Comparison of ENCODE assay signal across 32 mouse cellular contexts in the genomic region with DNA sequence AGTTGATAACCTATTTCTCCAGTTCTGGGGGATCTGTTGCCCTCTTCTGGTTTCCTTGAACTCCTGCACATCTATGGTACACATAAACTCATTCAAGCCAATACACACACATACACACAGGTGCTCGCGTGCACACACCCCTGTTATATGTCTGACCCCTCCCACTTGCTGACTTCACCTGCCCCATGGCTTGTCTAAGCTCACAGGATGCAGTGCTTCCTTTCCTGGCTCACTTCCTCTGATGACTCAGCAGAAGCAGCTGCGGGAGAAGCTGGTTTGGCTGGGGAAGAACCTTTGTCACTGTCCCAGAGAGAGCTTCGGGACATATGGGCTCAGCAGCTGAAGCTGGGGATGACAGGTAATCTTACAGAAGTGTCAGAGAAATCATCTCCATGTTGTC. TPM values are rescaled to one million over a fixed set of nuclear protein-coding genes. Genes with fewer than 3 reads are reported as not detected.
DNase-seq lines count a peak whose midpoint lies in the region; ATAC-seq and TF ChIP-seq lines count a peak whose summit lies in the region.
"Had no signal": no experiment of that assay in that cellular context is flagged by ENCODE, and none has a peak within 500 bp of the region (broad histone marks: within the 10 kb centered on the region; RNA-seq: fewer than 3 reads in every experiment).

No protein-coding gene starts in this region.

- H3K79me2 ChIP-seq in MEL (ENCODE audit: control insufficient read depth, insufficient read depth, low read length, poor library complexity) = no peaks in the 10 kb centered on the region

- H3K4me3 ChIP-seq in MEL (ENCODE audit: control insufficient read depth in 1 of 2, insufficient read depth in 1 of 2, low read depth in 2 of 2, low read length in 2 of 2) = no peak overlapping the region
- no peak overlapping the region for H3K4me3 ChIP-seq in neural tube, embryonic 15.5 days (replicated peaks)
- H3K4me3 ChIP-seq: embryonic facial prominence, embryonic 13.5 days; erythroblast, embryonic 14.5 days; forebrain, embryonic 12.5 days; heart, embryonic 13.5 days; hindbrain, embryonic 12.5 days; left cerebral cortex, adult 2 months; limb, embryonic 15.5 days; lung, embryonic 15.5 days had no signal

- no peak for TF ChIP-seq RAD21 in MEL (IDR thresholded peaks at IDR 0.05; ENCODE audit: low read depth, low read length)

- H3K27ac ChIP-seq in MEL (ENCODE audit: control insufficient read depth, low read depth, low read length) = no peak overlapping the region
- no peak overlapping the region for H3K27ac ChIP-seq in neural tube, embryonic 15.5 days (replicated peaks)
- H3K27ac ChIP-seq: embryonic facial prominence, embryonic 13.5 days; forebrain, embryonic 12.5 days; heart, embryonic 13.5 days; hindbrain, embryonic 12.5 days; left cerebral cortex, adult 2 months; limb, embryonic 15.5 days; liver, embryonic 14.5 days; lung, embryonic 15.5 days had no signal

- H3K27me3 ChIP-seq in MEL (ENCODE audit: control insufficient read depth in 1 of 2, insufficient read depth in 2 of 2, low read length in 2 of 2) = no peaks in the 10 kb centered on the region; a peak in 1 of 4 replicates
- H3K27me3 ChIP-seq in neural tube, embryonic 15.5 days (replicated peaks) = no peaks in the 10 kb centered on the region
- H3K27me3 ChIP-seq: embryonic facial prominence, embryonic 13.5 days; forebrain, embryonic 12.5 days; heart, embryonic 13.5 days; hindbrain, embryonic 12.5 days; limb, embryonic 15.5 days; lung, embryonic 15.5 days had no signal

- no peak overlapping the region for H3K9ac ChIP-seq in MEL (ENCODE audit: control insufficient read depth, low read depth, low read length, poor library complexity, severe bottlenecking)
- H3K9ac ChIP-seq in neural tube, embryonic 15.5 days (replicated peaks) = no peak overlapping the region
- H3K9ac ChIP-seq: embryonic facial prominence, embryonic 13.5 days; forebrain, embryonic 12.5 days; heart, embryonic 13.5 days; hindbrain, embryonic 12.5 days; limb, embryonic 15.5 days; liver, embryonic 14.5 days; lung, embryonic 15.5 days had no signal

- H3K36me3 ChIP-seq in MEL (ENCODE audit: control insufficient read depth in 1 of 2, insufficient read depth in 2 of 2, low read length in 2 of 2) = no peaks in the 10 kb centered on the region
- H3K36me3 ChIP-seq in neural tube, embryonic 15.5 days = no peaks in the 10 kb centered on the region
- H3K36me3 ChIP-seq: embryonic facial prominence, embryonic 13.5 days; forebrain, embryonic 12.5 days; heart, embryonic 13.5 days; hindbrain, embryonic 12.5 days; limb, embryonic 15.5 days; lung, embryonic 15.5 days had no signal

- H3K4me2 ChIP-seq in neural tube, embryonic 15.5 days = no peak overlapping the region
- H3K4me2 ChIP-seq: embryonic facial prominence, embryonic 13.5 days; forebrain, embryonic 12.5 days; heart, embryonic 13.5 days; hindbrain, embryonic 12.5 days; limb, embryonic 15.5 days; lung, embryonic 15.5 days; midbrain, embryonic 11.5 days had no signal

- TF ChIP-seq POLR2A in MEL (IDR thresholded peaks at IDR 0.05; ENCODE audit: control insufficient read depth in 1 of 2, insufficient read depth in 1 of 2, low read depth in 1 of 2, low read length in 2 of 2, poor library complexity in 1 of 2) = no peak

- peak; percentile 32 for ATAC-seq in megakaryocyte progenitor cell, adult 5-6 weeks (replicated peaks; ENCODE audit: poor library complexity)
- no peak for ATAC-seq in neural tube, embryonic 15.5 days (ENCODE audit: low FRiP score)

- DNase-seq in 3134 (ENCODE audit: extremely low read depth, insufficient read length, low spot score) = peak; percentile 30
- DNase-seq in 416B (ENCODE audit: low read depth) = peak; percentile 75
- DNase-seq in MEL (ENCODE audit: low read depth, low spot score) = peak; percentile 15
- no peak for DNase-seq in ovary, postnatal 14 days (ENCODE audit: low spot score)
- DNase-seq in frontal cortex, postnatal 36 days (ENCODE audit: low spot score in 2 of 2) = no peak
- DNase-seq: adrenal gland, adult 8-10 months; cerebellum, adult 18-20 months; cerebellum, postnatal 14 days; embryo, embryonic 11 days; gastrocnemius, postnatal 10 days; heart, adult 18-20 months; heart, postnatal 14 days; kidney, adult 11 months; left cerebral cortex, postnatal 4 days; lung, postnatal 4 days; thymus, postnatal 14 days had no signal

- TF ChIP-seq CTCF in MEL (IDR thresholded peaks at IDR 0.05 in 2 of 3, conservative IDR thresholded peaks at IDR 0.05 in 1 of 3; ENCODE audit: control insufficient read depth in 1 of 3, insufficient read depth in 1 of 3, low read depth in 2 of 3, low read length in 3 of 3, poor library complexity in 1 of 3, severe bottlenecking in 1 of 3) = no peak

- no peaks in the 10 kb centered on the region for H3K9me3 ChIP-seq in MEL (replicated peaks; ENCODE audit: insufficient read depth, low read length)
- no peaks in the 10 kb centered on the region for H3K9me3 ChIP-seq in neural tube, embryonic 15.5 days (replicated peaks)
- H3K9me3 ChIP-seq: embryonic facial prominence, embryonic 13.5 days; forebrain, embryonic 12.5 days; heart, embryonic 13.5 days; hindbrain, embryonic 12.5 days; limb, embryonic 15.5 days; lung, embryonic 15.5 days had no signal

- no peak for TF ChIP-seq EP300 in MEL (IDR thresholded peaks at IDR 0.05; ENCODE audit: low read depth in 1 of 2, low read length in 2 of 2)

- 91% methylated on average over 4 of the region's 4 CpGs for WGBS in neural tube, embryonic 15.5 days

- H3K4me1 ChIP-seq in MEL (ENCODE audit: control insufficient read depth in 1 of 2, insufficient read depth in 2 of 2, low read length in 2 of 2) = peaks cover 0 to 7% of the 10 kb centered on the region in 2 experiments; a peak in 1 of 4 replicates
- peaks cover 9% of the 10 kb centered on the region; the same call in 1 of the 2 replicates for H3K4me1 ChIP-seq in neural tube, embryonic 15.5 days

TF ChIP-seq in MEL, 35 proteins besides CTCF, POLR2A, EP300 and RAD21:
- TF ChIP-seq CHD1 (IDR thresholded peaks at IDR 0.05; ENCODE audit: low read depth, low read length) (no peak), TBP (IDR thresholded peaks at IDR 0.05; ENCODE audit: low read depth, low read length) (no peak)

RNA-seq across cellular contexts. Expression of gene Fam50b, which starts 23.2 kb away (rescaled TPM):
- total RNA-seq in MEL (2012; rRNA removed) = not detected in 2 replicates
- polyA plus RNA-seq in MEL (2012; ENCODE audit: insufficient read depth in 1 of 2, insufficient read length in 2 of 2, low read depth in 1 of 2, low replicate concordance in 2 of 2, missing spikeins in 1 of 2) = not detected
- not detected in 2 replicates for total RNA-seq in megakaryocyte progenitor cell, adult 5-6 weeks (2015)
- total RNA-seq in megakaryocyte progenitor cell, adult 5-6 weeks (2017) = not detected in 2 replicates
- polyA plus RNA-seq in neural tube, embryonic 15.5 days (2015; fragmentation: Nextera tagmentation; extraction: Ambion mirVana) = not detected in 2 replicates
- total RNA-seq: adrenal gland, adult 8-10 months; gastrocnemius, postnatal 10 days; heart, adult 18-20 months; heart, postnatal 14 days; layer of hippocampus, postnatal 10 days; left cerebral cortex, adult 2 months; left cerebral cortex, postnatal 4 days; neutrophil, adult 5-6 weeks had no signal
- polyA plus RNA-seq: embryonic facial prominence, embryonic 13.5 days; erythroblast, embryonic 14.5 days; forebrain, embryonic 12.5 days; heart, embryonic 13.5 days; kidney, embryonic 16.5 days; large intestine, adult 2 months; limb, embryonic 15.5 days; lung, embryonic 15.5 days; midbrain, embryonic 11.5 days had no signal

RNA-seq across cellular contexts. Expression of gene Pxdc1, which starts 58.1 kb away (rescaled TPM):
- not detected in 2 replicates for total RNA-seq in MEL (2012; rRNA removed)
- polyA plus RNA-seq in MEL (2012; ENCODE audit: insufficient read depth in 1 of 2, insufficient read length in 2 of 2, low read depth in 1 of 2, low replicate concordance in 2 of 2, missing spikeins in 1 of 2) = not detected
- not detected in 2 replicates for total RNA-seq in megakaryocyte progenitor cell, adult 5-6 weeks (2015)
- total RNA-seq in megakaryocyte progenitor cell, adult 5-6 weeks (2017) = not detected in 2 replicates
- polyA plus RNA-seq in neural tube, embryonic 15.5 days (2015; fragmentation: Nextera tagmentation; extraction: Ambion mirVana) = 8.9 and 9.8 TPM in 2 replicates

Comparison
In these comparisons a context has a peak if more than half of its experiments do, and no peak if none do; other contexts are left out.
1. DNase-seq: peak in 3134 (single experiment), 416B (single experiment) and MEL (single experiment); none in ovary, postnatal 14 days (single experiment) and frontal cortex, postnatal 36 days (0 of 2).